Mouse (Mus musculus): ENCODE measurements around the gene Ccdc85b. TPM values are rescaled to one million over a fixed set of nuclear protein-coding genes. Genes with fewer than 3 reads are reported as not detected.
"Not testable (repeated sequence)": the region's sequence is repeated elsewhere in the genome, so short reads cannot be mapped to it uniquely, and the experiment has no call there.

Gene Ccdc85b
- polyA plus RNA-seq, 1 experiment from 2014 or later, result 8.5 TPM

DNA sequence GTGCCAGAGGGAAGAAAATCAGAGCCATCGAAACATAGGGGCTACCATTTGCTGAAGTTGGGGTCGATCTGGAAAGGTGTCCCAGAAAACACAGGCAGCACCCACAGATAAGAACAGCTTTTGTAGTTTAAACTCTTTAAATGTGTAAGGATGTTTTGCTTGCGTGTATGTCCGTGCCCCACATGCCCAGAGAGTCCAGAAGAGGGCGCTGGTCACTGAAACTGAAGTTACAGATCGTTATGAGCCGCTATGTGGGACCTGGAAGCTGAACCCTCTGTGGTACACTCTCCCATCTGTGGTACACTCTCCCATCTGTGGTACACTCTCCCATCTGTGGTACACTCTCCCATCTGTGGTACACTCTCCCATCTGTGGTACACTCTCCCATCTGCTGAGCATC is 50.6 kb downstream of the Ccdc85b start:
- 0 out of 2 replicates have a peak, but pooled peaks cover 4% of the 10 kb centered on the region for H3K36me3 ChIP-seq (ENCODE audit: control insufficient read depth, insufficient read depth, low read length)
- H3K4me3 ChIP-seq (ENCODE audit: low read length), result peak overlapping the region; percentile 59
- H3K9me3 ChIP-seq (ENCODE audit: control insufficient read depth, low read length), result no peaks in the 10 kb centered on the region
- H3K27me3 ChIP-seq (ENCODE audit: control insufficient read depth, insufficient read depth, low read length), result no peaks in the 10 kb centered on the region
- peak; percentile 68 for ATAC-seq (ENCODE audit: low FRiP score, low TSS enrichment)
- H3K4me1 ChIP-seq (ENCODE audit: control insufficient read depth, insufficient read depth, low read length), result 0 out of 2 replicates have a peak, but pooled peaks cover 3% of the 10 kb centered on the region
- peak overlapping the region; percentile 94 for H3K27ac ChIP-seq (ENCODE audit: low read depth, low read length)
- H3K4me2 ChIP-seq (replicated peaks; ENCODE audit: low read depth, low read length), result peak overlapping the region; percentile 77
- WGBS, result 21% methylated on average over 7 of the region's 7 CpGs
- peak overlapping the region; percentile 74 for H3K9ac ChIP-seq (ENCODE audit: low read depth, low read length)

DNA sequence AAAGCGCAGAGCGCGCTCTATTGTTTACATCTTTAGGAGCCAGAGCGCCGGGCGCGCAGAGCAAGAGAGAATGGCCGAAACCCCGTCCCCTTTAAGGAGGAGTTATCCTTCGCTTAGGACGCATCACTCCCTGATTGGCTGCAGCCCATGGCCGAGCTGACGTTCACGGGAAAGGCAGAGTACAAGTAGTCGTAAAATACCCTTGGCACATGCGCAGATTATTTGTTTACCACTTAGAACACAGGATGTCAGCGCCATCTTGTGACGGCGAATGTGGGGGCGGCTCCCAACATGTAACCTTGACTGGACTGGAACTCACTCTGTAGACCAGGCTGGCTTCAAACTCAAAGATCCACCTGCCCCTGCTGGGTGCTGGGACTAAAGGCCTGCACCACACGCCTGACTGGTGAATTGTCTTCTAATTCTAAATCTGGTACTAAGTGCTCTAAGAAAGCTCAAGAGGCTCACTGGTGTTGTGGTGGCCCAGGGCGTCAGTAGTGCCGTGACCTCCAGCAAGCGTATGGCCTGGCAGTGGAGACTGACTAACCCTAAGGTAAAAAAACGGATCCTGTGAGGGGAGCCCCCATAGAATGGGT is 51.1 kb downstream of the Ccdc85b start:
- Histone ChIP-seq H3K4me3 (ENCODE audit: low read length) (peak overlapping the region; percentile 59), H3K4me2 (replicated peaks; ENCODE audit: low read depth, low read length) (peak overlapping the region; percentile 77), H3K9ac (ENCODE audit: low read depth, low read length) (peak overlapping the region; percentile 74), H3K27ac (ENCODE audit: low read depth, low read length) (peak overlapping the region; percentile 94)
- not testable (repeated sequence) for H3K4me1 ChIP-seq (ENCODE audit: control insufficient read depth, insufficient read depth, low read length); H3K27me3 ChIP-seq (ENCODE audit: control insufficient read depth, insufficient read depth, low read length); H3K9me3 ChIP-seq (ENCODE audit: control insufficient read depth, low read length); H3K36me3 ChIP-seq (ENCODE audit: control insufficient read depth, insufficient read depth, low read length)
- peak; percentile 84 for ATAC-seq (ENCODE audit: low FRiP score, low TSS enrichment)
- WGBS, result 22% methylated on average over 21 of the region's 25 CpGs

GRCm38 (mm10) chr19:5405924-5406323 is 51.8 kb downstream of the Ccdc85b start:
- 0 out of 2 replicates have a peak, but pooled peaks cover 3% of the 10 kb centered on the region for H3K4me1 ChIP-seq (ENCODE audit: control insufficient read depth, insufficient read depth, low read length)
- 14% methylated on average over 7 of the region's 7 CpGs for WGBS
- H3K4me2 ChIP-seq (replicated peaks; ENCODE audit: low read depth, low read length), result peak overlapping the region; percentile 52
- peak overlapping the region; percentile 26; the same call in 1 of the 2 replicates for H3K27ac ChIP-seq (ENCODE audit: low read depth, low read length)
- H3K36me3 ChIP-seq (ENCODE audit: control insufficient read depth, insufficient read depth, low read length), result 0 out of 2 replicates have a peak, but pooled peaks cover 4% of the 10 kb centered on the region
- no peaks in the 10 kb centered on the region for H3K27me3 ChIP-seq (ENCODE audit: control insufficient read depth, insufficient read depth, low read length)
- H3K9ac ChIP-seq (ENCODE audit: low read depth, low read length), result peak overlapping the region; percentile 51; the same call in 1 of the 2 replicates
- no peaks in the 10 kb centered on the region for H3K9me3 ChIP-seq (ENCODE audit: control insufficient read depth, low read length)
- peak overlapping the region; percentile 39 for H3K4me3 ChIP-seq (ENCODE audit: low read length)
- ATAC-seq (ENCODE audit: low FRiP score, low TSS enrichment), result no peak

Other genes with a start within 250 kb of the Ccdc85b start
- 17.6 and 30.4 TPM in 2 replicates for gene Pacs1, start 184.8 kb downstream of the Ccdc85b start, polyA plus RNA-seq (2014; fragmentation: Nextera tagmentation; extraction: Ambion mirVana)
- gene Sf3b2, start 162.4 kb downstream of the Ccdc85b start, polyA plus RNA-seq (2014; fragmentation: Nextera tagmentation; extraction: Ambion mirVana), result 293 and 384 TPM in 2 replicates
- gene Gal3st3, start 159.6 kb downstream of the Ccdc85b start, polyA plus RNA-seq (2014; fragmentation: Nextera tagmentation; extraction: Ambion mirVana), result 2.9 and 4.4 TPM in 2 replicates
- gene Catsper1, start 122.2 kb downstream of the Ccdc85b start, polyA plus RNA-seq (2014; fragmentation: Nextera tagmentation; extraction: Ambion mirVana), result not detected in 2 replicates
- gene Cst6, start 108.3 kb downstream of the Ccdc85b start, polyA plus RNA-seq (2014; fragmentation: Nextera tagmentation; extraction: Ambion mirVana), result 1.3 TPM in 1 of 2 replicates, not detected in the other
- gene Eif1ad, start 91.2 kb downstream of the Ccdc85b start, polyA plus RNA-seq (2014; fragmentation: Nextera tagmentation; extraction: Ambion mirVana), result 49.9 and 57.1 TPM in 2 replicates
- 527 and 609 TPM in 2 replicates for gene Banf1, start 90.7 kb downstream of the Ccdc85b start, polyA plus RNA-seq (2014; fragmentation: Nextera tagmentation; extraction: Ambion mirVana)
- 74.2 and 80.6 TPM in 2 replicates for gene Sart1, start 69.2 kb downstream of the Ccdc85b start, polyA plus RNA-seq (2014; fragmentation: Nextera tagmentation; extraction: Ambion mirVana)
- 0.16 and 0.35 TPM in 2 replicates for gene Tsga10ip, start 55.4 kb downstream of the Ccdc85b start, polyA plus RNA-seq (2014; fragmentation: Nextera tagmentation; extraction: Ambion mirVana)
- 191 and 248 TPM in 2 replicates for gene Drap1, start 32.9 kb downstream of the Ccdc85b start, polyA plus RNA-seq (2014; fragmentation: Nextera tagmentation; extraction: Ambion mirVana)
- 39.0 and 40.8 TPM in 2 replicates for gene AI837181, start 32.8 kb downstream of the Ccdc85b start, polyA plus RNA-seq (2014; fragmentation: Nextera tagmentation; extraction: Ambion mirVana)
- not detected in 2 replicates for gene Fosl1, start 10.3 kb downstream of the Ccdc85b start, polyA plus RNA-seq (2014; fragmentation: Nextera tagmentation; extraction: Ambion mirVana)
- 122 and 125 TPM in 2 replicates for gene Fibp, start 2.7 kb upstream of the Ccdc85b start, polyA plus RNA-seq (2014; fragmentation: Nextera tagmentation; extraction: Ambion mirVana)
- gene Ctsw, start 10.6 kb upstream of the Ccdc85b start, polyA plus RNA-seq (2014; fragmentation: Nextera tagmentation; extraction: Ambion mirVana), result 0.54 TPM in 2 replicates
- gene Efemp2, start 16.1 kb upstream of the Ccdc85b start, polyA plus RNA-seq (2014; fragmentation: Nextera tagmentation; extraction: Ambion mirVana), result 109 and 139 TPM in 2 replicates
- gene Mus81, start 30.5 kb upstream of the Ccdc85b start, polyA plus RNA-seq (2014; fragmentation: Nextera tagmentation; extraction: Ambion mirVana), result 36.2 and 42.2 TPM in 2 replicates
- gene Cfl1, start 32.6 kb upstream of the Ccdc85b start, polyA plus RNA-seq (2014; fragmentation: Nextera tagmentation; extraction: Ambion mirVana), result 3,114 and 3,144 TPM in 2 replicates
- 0.19 TPM in 1 of 2 replicates, not detected in the other for gene 1700020D05Rik, start 45.9 kb upstream of the Ccdc85b start, polyA plus RNA-seq (2014; fragmentation: Nextera tagmentation; extraction: Ambion mirVana)
- gene Snx32, start 52.6 kb upstream of the Ccdc85b start, polyA plus RNA-seq (2014; fragmentation: Nextera tagmentation; extraction: Ambion mirVana), result 5.7 and 6.5 TPM in 2 replicates
- gene Ovol1, start 102.8 kb upstream of the Ccdc85b start, polyA plus RNA-seq (2014; fragmentation: Nextera tagmentation; extraction: Ambion mirVana), result 11.1 and 11.8 TPM in 2 replicates
- gene Ap5b1, start 110.1 kb upstream of the Ccdc85b start, polyA plus RNA-seq (2014; fragmentation: Nextera tagmentation; extraction: Ambion mirVana), result 7.6 and 9.2 TPM in 2 replicates
- 159 and 182 TPM in 2 replicates for gene Rnaseh2c, start 144.0 kb upstream of the Ccdc85b start, polyA plus RNA-seq (2014; fragmentation: Nextera tagmentation; extraction: Ambion mirVana)
- 31.5 and 36.0 TPM in 2 replicates for gene Kat5, start 152.3 kb upstream of the Ccdc85b start, polyA plus RNA-seq (2014; fragmentation: Nextera tagmentation; extraction: Ambion mirVana)
- 42.4 and 49.8 TPM in 2 replicates for gene Rela, start 179.6 kb upstream of the Ccdc85b start, polyA plus RNA-seq (2014; fragmentation: Nextera tagmentation; extraction: Ambion mirVana)
- 17.4 and 26.8 TPM in 2 replicates for gene Sipa1, start 205.8 kb upstream of the Ccdc85b start, polyA plus RNA-seq (2014; fragmentation: Nextera tagmentation; extraction: Ambion mirVana)
- gene Map3k11, start 230.8 kb upstream of the Ccdc85b start, polyA plus RNA-seq (2014; fragmentation: Nextera tagmentation; extraction: Ambion mirVana), result 26.8 and 33.6 TPM in 2 replicates
- gene Pcnx3, start 231.0 kb upstream of the Ccdc85b start, polyA plus RNA-seq (2014; fragmentation: Nextera tagmentation; extraction: Ambion mirVana), result 31.2 and 35.4 TPM in 2 replicates
- gene Kcnk7, start 246.5 kb upstream of the Ccdc85b start, polyA plus RNA-seq (2014; fragmentation: Nextera tagmentation; extraction: Ambion mirVana), result 0.39 and 0.42 TPM in 2 replicates

Data from kidney, embryonic 14.5 days (tissue).